Mouse (Mus musculus): ENCODE measurements around the gene Crocc2.

The Crocc2 gene

DNA sequence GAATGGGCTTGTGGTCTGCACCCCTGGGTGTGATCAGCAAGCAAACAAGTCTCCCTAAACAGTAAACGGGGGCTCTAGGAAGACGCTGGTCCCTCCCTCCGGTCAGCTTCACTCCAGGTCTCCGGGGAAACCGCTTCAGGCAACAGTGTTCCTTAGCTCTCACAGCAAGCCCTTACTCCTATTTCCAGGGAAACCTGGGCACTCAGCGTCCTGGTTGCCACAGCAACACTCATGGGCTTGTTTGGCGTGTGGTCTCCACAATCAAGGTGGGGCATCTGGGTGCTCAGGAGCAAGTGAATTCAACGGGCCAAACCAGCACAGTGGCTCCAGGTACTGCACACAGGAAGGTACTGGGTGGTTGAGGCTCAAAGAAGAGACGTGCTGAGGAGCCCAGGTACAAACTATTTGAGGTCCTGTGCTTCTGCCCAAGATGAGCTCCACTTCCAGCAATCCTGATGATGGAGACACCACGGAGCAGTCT, at the start of gene Crocc2:
TSS of gene Crocc2 (plus strand) at position 431 of the 481 bp plus-strand sequence.
- DNase-seq: no peak

DNA sequence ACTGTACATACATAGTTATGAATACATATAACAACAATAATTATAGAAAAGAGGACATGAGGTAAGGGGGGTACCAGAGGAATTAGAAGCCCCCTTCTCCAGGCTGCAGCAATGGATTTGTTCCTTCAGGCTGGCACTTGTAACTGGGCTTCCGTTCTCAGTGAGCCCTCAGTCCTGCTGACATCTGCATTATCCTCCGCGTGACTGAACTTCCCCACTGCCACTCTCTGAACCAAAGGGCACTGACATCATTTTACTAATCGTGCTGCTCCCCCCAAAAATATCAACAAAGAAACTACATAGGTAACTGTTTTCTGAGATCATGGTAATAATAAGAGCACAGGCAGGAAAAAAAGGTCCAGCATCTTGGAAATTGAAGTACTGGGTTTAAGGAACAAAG, 49.7 kb upstream of the Crocc2 start:
- no peak for DNase-seq

DNA sequence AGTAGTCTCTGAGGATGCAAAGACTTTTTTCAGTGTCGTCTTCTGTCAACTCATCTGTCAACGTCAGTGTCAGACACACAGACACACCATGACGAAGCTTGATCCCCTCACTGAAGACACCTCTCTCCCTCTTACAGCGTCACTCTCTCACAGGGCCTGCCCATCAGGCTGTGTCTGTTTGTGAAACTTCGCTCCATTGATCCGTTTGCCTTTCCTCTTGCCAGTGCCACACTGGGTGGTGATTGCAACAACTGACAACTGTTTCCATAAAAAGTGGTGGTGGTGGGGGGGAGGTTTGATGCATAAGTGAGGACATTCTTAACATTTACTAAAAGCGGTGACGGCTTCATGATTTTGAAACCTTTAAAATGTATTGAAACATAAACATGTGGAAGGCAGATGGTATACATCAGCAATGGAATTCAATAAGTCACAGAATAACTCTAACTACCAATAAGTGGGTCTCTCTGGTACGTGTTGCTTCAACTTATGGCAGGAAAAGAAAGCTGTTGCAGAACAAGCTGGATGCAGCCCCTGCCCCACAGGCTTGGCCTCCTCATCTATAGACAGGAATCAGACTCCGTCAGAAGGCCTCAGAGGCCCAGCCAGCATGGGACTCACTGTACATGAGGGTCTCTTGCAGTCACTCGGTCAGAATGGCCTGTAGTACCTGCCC, 45.2 kb upstream of the Crocc2 start:
- no peak for DNase-seq

DNA sequence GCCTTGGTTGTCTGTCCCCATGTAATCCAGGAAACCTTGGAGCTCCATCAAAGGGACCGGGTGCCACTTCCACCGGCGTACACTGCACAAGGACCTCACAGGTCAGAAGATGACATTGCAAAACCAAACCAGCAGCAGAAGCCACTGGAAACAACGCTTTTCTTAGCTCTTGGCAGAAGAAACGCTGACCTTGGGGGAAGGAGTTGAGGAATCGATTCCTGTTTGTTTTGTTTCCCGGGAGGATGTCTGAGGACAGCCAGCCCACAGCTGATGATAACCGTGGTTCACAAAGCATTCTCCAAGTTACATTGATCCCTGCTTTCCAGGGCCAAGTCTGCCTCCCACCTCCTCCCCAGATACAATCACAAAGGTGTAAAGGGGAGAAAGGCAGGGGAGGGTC, 44.5 kb upstream of the Crocc2 start:
- DNase-seq: no peak

DNA sequence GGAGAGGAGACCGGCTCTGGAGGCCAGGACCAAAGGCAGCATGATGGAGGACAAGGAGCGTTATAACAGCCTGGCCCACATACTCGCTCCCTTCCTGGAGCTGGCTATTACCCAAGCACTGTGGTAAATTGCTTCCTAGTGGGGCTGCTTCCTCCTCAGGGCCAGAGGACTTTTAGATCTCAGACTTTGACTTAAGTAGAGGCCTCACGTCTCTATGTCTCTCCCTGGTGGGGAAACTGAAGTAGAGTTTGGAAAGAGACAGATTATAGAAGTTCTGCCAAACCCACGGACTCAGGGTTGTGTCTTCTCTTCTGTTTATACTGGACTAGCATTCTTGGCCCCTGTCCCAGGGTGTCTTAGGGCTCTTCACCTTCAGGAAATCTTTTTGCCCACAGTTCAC, 43.3 kb upstream of the Crocc2 start:
- no peak for DNase-seq

DNA sequence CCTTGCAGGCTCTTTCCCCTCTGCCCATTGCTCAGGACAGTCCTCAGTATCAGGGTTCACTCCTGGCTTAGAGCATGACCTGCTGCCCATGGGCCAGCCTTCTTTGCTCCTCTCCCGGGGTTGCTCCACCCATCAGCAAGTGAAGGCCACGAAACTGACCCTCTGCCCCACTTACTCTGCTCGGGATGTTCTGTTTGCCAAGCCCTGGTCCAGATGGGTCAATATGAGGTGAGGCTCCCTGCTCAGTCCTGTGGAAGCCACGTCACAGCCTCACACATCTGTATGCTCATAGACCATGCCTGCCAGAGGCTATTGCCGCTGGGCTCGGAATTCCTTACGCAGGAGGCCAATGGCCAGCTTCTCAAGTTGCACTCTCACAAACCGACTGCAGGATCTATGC, 40.3 kb upstream of the Crocc2 start:
- DNase-seq: no peak

DNA sequence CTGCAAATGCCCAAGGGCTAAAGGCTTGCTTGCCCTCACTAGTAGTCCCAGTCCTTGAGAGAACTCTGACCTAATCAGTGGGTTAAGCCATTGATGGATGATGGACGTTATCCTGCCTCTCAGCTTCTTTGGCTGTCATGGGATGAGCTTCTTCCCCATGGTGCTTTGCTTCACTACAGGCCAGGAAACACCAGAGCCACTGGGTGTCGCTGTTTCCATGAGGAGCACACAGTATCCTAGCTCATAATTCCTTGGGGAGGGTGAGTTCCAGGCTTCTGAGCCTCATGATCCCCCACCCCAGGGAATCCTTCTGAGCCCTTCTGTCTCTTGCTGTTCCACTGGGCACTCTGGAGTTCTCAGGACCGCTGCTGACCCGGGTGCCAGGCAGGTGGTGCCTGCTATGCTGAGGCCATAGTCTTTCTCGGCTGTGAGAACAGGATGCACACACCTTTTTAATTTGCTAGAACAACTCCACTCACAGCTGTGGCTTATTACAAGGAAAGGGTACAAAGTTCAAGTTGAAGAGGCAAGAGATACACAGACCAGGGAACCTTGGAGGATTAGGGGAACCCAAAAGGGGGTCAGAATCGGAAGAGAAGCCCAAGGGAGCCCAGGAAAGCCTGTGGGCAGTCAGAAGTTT, 39.7 kb upstream of the Crocc2 start:
- DNase-seq: no peak

DNA sequence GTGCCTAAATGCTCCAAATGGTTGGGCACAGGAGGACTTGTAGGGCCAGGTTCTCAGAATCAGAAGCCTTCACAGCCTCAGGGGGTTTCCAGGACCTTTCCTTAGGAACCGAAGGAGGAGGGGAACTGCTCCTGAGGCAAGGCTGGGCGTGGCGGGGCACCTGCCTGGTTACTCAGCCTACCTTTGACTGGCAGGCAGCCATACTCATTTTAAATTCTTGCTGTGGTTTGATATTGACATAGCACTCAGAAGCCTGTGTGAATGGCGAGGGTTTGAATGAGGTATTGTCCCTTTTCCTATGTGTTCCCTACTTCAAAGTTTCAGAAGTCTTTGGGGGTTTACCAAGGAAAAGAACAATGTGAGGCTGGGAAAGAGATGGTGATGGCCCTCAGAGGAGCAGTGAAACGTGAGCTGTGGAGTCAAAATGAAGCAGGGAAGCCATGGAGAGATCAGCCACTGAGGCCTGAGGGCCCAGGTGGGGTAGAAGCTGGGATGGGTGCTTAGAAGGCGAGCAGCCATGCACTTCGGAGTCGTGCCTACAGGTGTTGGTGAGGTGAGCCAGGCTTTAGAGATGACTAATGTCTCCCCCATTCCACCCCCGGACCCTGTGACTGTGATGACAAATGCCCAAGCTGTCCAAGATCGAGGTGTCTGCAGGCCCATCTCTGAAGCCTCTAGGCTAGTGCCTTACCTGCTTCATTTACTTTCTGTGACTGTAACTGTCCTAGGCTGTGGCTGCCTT, 38.1 kb upstream of the Crocc2 start:
- DNase-seq: no peak

DNA sequence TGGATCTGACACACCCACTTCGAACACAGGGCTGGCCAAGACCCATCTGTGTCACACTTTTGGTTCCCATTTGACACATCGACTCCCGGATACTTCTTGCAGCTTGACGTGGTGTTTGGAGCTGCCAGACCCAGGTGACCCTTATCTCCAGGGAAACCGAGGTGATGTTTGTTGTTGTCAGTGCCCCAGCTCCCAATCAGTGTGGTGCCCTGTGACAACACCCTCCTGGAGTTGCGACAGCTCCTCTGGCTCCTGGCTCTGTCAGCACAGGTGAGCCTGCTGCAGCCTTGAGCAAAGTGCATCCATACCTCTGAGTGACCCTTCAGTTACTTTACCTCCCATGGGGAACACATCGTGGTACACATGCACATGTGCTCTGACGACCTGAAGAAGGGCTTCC, 35.8 kb upstream of the Crocc2 start:
- DNase-seq: no peak

DNA sequence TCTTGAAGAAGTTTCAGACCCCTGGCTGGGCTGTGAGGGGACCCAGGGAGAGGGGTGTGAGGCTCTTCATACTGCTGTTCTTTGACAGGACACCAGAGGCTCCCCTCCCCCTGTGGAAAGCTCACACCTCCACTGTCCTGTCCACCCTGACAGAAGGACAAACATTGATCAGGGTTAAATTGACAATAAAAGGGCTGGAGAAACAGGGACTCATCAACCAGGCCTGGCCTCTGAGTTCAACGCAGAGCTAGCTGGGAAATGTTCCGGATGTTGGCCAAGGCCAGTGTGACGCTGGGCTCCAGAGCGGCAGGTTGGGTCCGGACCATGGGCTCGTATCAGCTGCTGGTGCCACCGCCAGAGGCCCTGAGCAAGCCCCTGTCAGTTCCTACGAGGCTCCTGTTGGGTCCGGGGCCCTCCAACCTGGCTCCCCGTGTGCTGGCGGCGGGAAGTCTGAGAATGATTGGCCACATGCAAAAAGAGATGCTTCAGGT, 33.4 kb upstream of the Crocc2 start, which contains the start of gene Agxt:
TSS of gene Agxt (plus strand) at position 205 of the 491 bp plus-strand sequence.
- DNase-seq: no peak

DNA sequence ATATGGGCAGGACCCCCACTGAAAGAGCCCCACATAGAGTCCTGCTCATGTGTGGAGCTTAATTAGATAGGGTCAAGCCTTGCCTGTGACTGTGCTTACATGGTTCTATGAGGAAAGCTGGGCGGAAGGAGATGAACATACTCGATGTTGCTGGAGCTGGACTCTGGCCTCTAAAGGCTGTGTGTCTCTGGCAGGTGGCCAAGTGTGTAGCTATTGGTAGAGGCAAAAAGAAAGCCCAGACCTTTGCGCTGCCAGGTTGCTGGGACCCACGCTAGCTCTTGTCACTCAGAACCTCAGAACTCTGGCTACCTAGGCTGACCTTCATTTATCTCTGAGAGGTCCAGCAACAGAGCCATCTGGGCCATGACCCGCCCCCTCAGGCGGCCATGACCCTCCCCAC, 30.0 kb upstream of the Crocc2 start:
- no peak for DNase-seq

DNA sequence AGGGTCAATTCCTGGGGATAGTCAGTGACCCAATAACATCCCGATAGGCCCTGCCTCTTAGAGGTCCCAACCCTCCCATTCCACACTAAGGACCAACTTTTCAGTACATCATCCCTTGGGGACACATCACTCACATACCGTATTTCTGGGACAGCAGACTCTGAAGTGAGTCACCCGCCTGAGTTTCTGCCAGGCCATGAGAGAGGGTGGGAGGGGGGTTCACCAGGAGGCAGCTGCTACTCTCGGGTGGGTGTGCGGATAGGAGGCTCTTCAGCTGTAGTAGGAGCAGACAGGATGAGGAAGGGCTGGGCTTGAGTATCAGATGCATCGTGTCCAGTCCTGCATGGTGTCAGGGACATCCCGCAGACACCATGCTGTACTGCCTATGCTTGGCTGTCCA, 28.8 kb upstream of the Crocc2 start:
- no peak for DNase-seq

DNA sequence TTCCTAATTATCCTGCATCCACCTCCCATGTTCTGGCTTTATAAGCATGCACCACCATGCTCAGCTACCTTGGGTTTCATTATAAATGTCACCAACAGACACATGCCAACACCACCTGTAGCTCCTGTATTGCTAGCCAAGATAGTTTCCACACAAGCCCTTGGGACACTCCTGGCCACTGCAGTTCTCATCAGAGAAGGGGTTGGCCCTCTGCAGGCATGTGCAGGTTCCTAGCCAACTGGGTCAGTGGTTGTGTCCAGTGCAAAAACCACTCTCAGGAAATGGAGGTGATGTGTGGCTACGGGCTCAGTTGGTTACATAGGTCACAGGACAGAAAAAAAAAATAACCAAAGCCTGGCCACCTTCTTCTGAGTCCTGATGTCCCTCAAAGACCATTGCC, 25.7 kb upstream of the Crocc2 start:
- DNase-seq: no peak

DNA sequence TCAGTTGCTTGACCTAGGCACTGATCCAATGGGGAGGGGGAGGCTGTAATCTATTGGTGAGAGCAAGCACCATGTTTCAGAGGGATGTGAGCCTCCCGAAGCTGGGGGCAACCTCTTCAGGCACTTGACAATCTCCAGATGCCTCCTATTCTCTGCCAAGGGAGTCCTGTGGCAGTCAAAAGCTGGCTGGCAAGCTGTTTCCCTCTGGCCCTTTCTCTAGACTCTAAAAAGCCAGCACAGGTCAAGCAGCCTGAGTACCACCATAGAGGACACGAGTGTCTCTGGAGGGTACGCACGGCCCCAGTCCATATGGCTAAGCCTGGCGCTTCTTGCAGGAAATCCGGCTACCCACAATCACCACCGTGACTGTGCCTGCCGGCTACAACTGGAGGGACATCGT, 24.3 kb upstream of the Crocc2 start:
- no peak for DNase-seq

DNA sequence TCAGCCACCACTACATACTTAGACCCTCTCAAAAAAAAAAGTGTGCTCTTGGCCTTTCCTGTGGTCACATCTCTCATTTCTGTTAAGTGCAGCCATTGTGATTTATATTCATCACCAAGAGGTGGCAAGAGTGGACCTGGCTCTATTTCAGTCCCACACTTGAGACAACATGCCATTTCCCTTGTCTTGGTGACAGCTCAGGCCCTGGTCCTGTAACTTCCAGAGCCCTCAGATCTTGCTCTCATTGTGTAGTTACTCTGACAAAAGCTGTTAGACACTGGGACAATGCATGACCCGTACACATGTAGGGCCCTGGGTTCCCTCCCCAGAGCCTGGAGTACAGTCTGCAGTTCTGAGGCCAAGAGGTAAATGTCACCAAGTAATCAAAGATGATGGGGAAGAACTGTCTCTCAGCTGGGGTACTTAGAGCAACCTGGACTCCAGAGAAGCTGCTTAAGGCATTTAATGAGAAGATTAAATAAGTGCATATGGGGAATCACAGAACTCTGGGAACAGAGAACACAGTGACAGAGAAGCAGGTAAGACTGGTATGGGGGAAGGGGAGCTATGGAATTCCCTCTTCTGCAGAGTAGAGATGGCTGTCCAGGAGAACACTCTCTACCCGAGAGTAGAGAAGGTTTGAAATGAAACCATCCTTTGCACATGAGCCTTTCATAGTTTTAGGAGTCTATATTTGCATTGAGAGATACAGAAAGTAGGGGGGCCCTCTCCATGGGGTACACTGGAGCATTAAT, 17.4 kb upstream of the Crocc2 start:
- no peak for DNase-seq

DNA sequence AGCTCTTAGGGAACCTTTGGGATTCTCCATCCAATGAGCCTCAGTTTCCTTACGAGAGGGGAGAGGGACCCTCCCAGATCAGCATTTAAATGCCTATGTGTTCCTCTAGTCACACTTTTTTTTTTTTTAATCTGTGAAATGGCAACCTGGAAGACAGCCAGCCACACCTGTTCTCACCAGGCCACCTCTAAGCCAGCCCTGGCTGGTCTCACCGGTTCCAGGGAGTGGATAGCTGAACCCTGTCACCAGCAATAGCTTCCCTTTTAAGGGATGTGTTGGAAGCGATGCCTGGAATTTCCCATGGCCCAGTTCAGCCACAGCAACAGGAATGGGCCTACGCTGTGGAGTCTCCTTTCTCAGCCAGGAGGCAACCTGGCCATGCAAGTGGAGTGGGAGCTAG, 11.0 kb upstream of the Crocc2 start:
- DNase-seq: no peak

DNA sequence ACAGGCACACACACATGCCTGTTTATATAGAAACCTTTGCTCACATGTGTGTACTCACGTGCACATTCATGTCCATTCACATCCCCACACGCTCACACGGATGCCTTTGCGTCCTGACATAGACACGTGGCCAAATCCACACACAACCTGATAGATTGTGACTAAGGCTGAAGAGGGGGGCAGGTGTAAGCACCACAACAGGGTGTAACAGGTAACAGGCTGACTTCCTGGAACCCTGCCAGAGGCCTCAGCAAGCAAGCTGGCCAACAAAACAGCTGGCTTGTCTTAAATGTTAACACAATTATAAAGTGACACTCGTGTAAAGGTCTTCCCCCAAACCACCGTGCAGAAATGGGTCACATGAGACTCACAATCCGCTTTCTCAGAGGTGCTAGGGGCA, 9.6 kb upstream of the Crocc2 start:
- DNase-seq: no peak

DNA sequence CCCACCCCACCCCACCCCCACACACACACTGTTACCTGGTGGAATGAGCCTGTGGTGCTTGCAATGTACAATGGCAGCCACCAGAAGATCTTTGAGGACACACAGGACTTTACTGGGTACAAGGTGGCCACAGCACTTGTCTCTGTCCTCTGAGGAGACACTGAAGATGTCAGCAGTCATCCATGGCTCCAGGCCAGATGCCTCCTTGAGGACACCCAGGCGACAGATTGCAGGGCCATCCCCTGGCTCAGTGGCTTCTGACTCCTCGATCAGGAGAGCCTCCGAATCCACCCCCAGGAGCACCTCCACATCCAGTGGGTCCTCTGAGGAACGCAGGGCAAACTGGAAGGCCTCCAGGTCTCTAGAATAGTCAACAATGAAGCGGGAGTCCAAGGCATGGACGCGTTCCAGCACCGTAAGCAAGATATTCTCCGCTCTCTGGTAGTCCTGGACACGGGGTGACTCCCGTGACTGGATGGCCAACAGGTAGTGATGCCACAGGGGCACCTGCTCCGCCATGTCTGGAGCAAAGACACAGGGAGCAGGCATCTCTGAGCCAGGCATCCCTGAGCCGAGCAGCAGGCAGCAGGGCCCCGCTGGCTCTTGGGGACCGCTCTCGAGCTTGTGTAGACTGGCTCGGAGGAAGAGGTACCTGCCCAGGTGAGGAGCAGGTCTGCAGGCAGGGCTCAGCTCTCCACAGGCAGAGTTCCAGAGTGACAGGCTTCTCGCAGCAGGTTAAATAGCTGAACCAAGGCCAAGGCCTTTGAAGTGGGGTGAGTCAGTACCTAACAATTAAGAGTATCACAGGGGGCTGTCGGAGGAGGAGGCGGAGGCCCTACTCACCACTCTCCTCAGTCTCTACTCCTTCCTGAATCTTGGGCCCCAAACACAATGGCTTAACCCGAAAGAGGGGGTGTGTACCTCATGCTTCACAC, 8.7 kb upstream of the Crocc2 start:
- no peak for DNase-seq

DNA sequence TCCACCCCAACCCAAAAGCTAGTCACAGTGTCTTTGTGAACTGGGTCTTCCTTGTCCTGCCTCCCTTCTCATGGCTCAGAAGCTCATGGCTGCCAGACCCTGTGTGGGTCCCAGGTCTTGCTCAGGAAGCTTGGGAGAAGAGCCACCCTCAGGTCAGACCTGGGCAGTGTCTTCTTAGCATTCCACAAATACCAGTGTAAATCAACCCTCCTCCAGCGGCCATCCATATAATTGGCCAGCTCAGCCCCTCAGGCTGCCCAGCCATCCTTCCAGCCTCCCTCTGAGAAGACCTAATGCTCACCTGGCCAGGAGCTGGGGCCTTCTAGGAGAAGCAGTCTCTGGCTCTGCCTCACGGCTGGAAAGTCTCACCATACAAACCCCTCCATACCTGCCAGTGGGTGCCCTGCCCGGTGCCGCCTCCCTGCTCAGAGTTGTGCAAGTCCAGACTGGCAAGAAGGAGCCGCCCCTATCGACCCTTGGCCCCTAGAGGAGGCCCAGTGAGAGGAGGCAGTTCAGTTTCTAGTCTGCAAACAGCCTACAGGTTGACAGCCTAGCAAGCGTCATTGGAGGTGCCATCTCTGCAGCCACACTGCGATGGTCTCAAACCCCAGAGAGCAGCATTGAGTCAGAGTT, 7.9 kb upstream of the Crocc2 start, which contains the start of gene 2310007B03Rik:
TSS of gene 2310007B03Rik (minus strand) at position 448 of the 633 bp plus-strand sequence.
- no peak for DNase-seq

DNA sequence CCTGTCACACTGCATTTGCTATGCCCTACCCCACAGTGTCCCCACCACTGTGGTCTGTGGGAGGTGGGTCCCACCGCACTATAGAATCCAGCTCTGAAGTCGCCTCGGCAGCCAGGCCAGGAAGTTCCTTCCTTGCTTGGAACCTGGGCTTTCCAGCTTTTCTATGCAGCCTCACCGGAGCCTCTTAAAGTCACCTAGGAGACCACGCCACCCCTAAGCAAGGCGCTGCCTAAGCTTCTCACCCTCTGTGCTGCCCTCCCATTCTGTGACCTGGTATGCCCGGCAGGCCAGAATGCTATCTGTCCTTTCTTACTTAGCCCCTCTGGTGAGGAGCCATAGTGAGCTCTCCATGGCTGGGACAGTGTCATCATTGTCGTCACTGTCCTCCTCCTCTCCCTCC, 7.2 kb upstream of the Crocc2 start:
- no peak for DNase-seq

DNA sequence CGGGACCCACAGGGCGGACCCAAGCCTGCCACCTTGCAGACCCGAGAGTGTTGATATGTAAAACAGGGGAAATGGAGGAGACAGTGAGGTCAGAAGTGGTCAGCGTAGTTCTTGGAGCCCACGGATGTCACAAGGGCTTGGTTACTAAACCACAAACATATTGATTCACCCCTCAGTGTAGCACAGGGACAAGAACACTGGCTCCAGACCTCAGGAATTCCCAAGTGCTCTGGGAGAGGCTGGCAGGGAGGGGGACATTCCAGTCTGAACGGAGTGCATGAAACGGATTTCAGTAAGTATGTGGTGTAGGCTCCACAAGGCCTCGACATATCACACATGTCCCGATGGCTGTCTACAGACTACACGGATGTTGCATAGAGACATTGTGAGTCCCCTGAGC, 6.6 kb upstream of the Crocc2 start:
- no peak for DNase-seq
